Mouse (Mus musculus) spleen, adult 2 months (tissue): Measurements from ENCODE around the gene Slc2a6. TPM values are rescaled to one million over a fixed set of nuclear protein-coding genes. Genes with fewer than 3 reads are reported as not detected.

Experiments
- DNase-seq, 2 experiments: peaks; one replicate each; pipeline versions ENCODE4 v3.0.0 to v3.0.0-alpha.2; 2012 to 2021; ENCODE audit warnings: low spot score in 2 of 2, low read depth in 1 of 2
- H3K27ac ChIP-seq: fragments of 200-500 bp; 2 replicates; pipeline ENCODE4 v1.5.1; 2012; ENCODE audit warnings: low read length, inconsistent platforms; ENCODE audit not compliant: insufficient read depth
- H3K27me3 ChIP-seq: fragments of 200-500 bp; 2 replicates; pipeline ENCODE4 v1.6.1; 2012; ENCODE audit warnings: mild to moderate bottlenecking, moderate library complexity, low read length, inconsistent platforms; ENCODE audit not compliant: control insufficient read depth, insufficient read depth
- H3K36me3 ChIP-seq: fragments of 200-500 bp; 2 replicates; pipeline ENCODE4 v1.6.1; 2012; ENCODE audit warnings: mild to moderate bottlenecking, low read length, inconsistent platforms; ENCODE audit not compliant: control insufficient read depth, insufficient read depth
- H3K4me1 ChIP-seq: fragments of 200-500 bp; 2 replicates; pipeline ENCODE4 v1.6.1; 2011; ENCODE audit warnings: inconsistent platforms; ENCODE audit not compliant: control insufficient read depth, insufficient read depth, insufficient read length
- H3K4me3 ChIP-seq: fragments of 200-500 bp; 2 replicates; pipeline ENCODE4 v1.5.1; 2011; ENCODE audit warnings: mild to moderate bottlenecking, inconsistent platforms; ENCODE audit not compliant: insufficient read depth, insufficient read length; ENCODE audit errors: extremely low read depth
- CTCF ChIP-seq: fragments of 200-500 bp; IDR thresholded peaks from 2 replicates; pipeline ENCODE4 v1.5.1; 2011; ENCODE audit warnings: mild to moderate bottlenecking, inconsistent platforms; ENCODE audit not compliant: insufficient read depth, insufficient read length, insufficient replicate concordance; ENCODE audit errors: extremely low read depth
- POLR2A ChIP-seq: fragments of 200-500 bp; IDR thresholded peaks from 2 replicates; pipeline ENCODE4 v1.6.1; 2011; ENCODE audit warnings: low read depth, low read length, inconsistent platforms
- WGBS: fragments of 180-500 bp; shearing (Covaris S2); methylation state at CpG from one replicate; pipeline ENCODE4 v1.1.7; 2018; 5-methylcytosine and 5-hydroxymethylcytosine counted together
- polyA plus RNA-seq: library from polyadenylated mRNA; depleted of rRNA; stranded (reverse); fragments of >200 nt; gene quantifications from 2 replicates; pipeline ENCODE4 v1.2.3, GENCODE M21; 2012

The Slc2a6 gene
- polyA plus RNA-seq, 1 experiment, result 18.9 TPM

GRCm38 (mm10) chr2:27038596-27038995 is 10.8 kb upstream of the Slc2a6 start:
- Histone ChIP-seq H3K27me3 (no peaks in the 10 kb centered on the region), H3K4me1 (no peaks in the 10 kb centered on the region), H3K4me3 (no peak overlapping the region), H3K36me3 (no peaks in the 10 kb centered on the region), H3K27ac (no peak overlapping the region)
- peak; percentile 25 to 66 for DNase-seq
- 0% methylated on average over 3 of the region's 3 CpGs for WGBS
- peak; percentile 82; the same call in 1 of the 2 replicates for TF ChIP-seq CTCF
- TF ChIP-seq POLR2A, result no peak

- DNase-seq, result no peak
- TF ChIP-seq CTCF, result no peak
- no peak for TF ChIP-seq POLR2A
- Histone ChIP-seq H3K27ac (no peak overlapping the region), H3K27me3 (no peaks in the 10 kb centered on the region), H3K4me3 (no peak overlapping the region), H3K36me3 (no peaks in the 10 kb centered on the region), H3K4me1 (no peaks in the 10 kb centered on the region)
- WGBS, result 79% methylated on average over 4 of the region's 4 CpGs
Observed at GRCm38 (mm10) chr2:27037008-27037407, 9.2 kb upstream of the Slc2a6 start.

GRCm38 (mm10) chr2:27036003-27036402 is 8.2 kb upstream of the Slc2a6 start:
- H3K4me1 ChIP-seq, result no peaks in the 10 kb centered on the region
- no peak for TF ChIP-seq POLR2A
- TF ChIP-seq CTCF, result no peak
- WGBS, result 22% methylated on average over 3 of the region's 3 CpGs
- no peak overlapping the region for H3K27ac ChIP-seq
- H3K27me3 ChIP-seq, result no peaks in the 10 kb centered on the region
- H3K36me3 ChIP-seq, result no peaks in the 10 kb centered on the region
- H3K4me3 ChIP-seq, result no peak overlapping the region
- DNase-seq, result no peak

- no peaks in the 10 kb centered on the region for H3K27me3 ChIP-seq
- whole genome bisulfite sequencing, result 77% methylated on average over 2 of the region's 2 CpGs
- no peak for TF ChIP-seq POLR2A
Observed at GRCm38 (mm10) chr2:27032361-27032760, 4.6 kb upstream of the Slc2a6 start.

GRCm38 (mm10) chr2:27028437-27029015 is 728 bp upstream of the Slc2a6 start:
- WGBS, result 12% methylated on average over 4 of the region's 4 CpGs
- TF ChIP-seq CTCF (no peak), POLR2A (no peak)
- no peaks in the 10 kb centered on the region for H3K36me3 ChIP-seq
- H3K27ac ChIP-seq, result peak overlapping the region; percentile 84
- peak overlapping the region; percentile 55 for H3K4me3 ChIP-seq
- H3K4me1 ChIP-seq, result peaks cover 26% of the 10 kb centered on the region
- H3K27me3 ChIP-seq, result no peaks in the 10 kb centered on the region
- DNase-seq, result peak; percentile 27 to 39

More at GRCm38 (mm10) chr2:27032361-27032760, 4.6 kb upstream of the Slc2a6 start:
- Histone ChIP-seq H3K27ac (no peak overlapping the region), H3K4me1 (peaks cover 3% of the 10 kb centered on the region; the same call in 1 of the 2 replicates), H3K36me3 (no peaks in the 10 kb centered on the region), H3K4me3 (no peak overlapping the region)
- DNase-seq, result no peak

- Histone ChIP-seq H3K36me3 (no peaks in the 10 kb centered on the region), H3K4me1 (peaks cover 26% of the 10 kb centered on the region), H3K27me3 (no peaks in the 10 kb centered on the region), H3K27ac (peak overlapping the region; percentile 10; the same call in 1 of the 2 replicates), H3K4me3 (peak overlapping the region; percentile 51)
- no peak for TF ChIP-seq CTCF
- no peak for TF ChIP-seq POLR2A
- DNase-seq, result no peak
- 59% methylated on average over 10 of the region's 10 CpGs for WGBS
Observed at GRCm38 (mm10) chr2:27026857-27027617, 761 bp downstream of the Slc2a6 start.

GRCm38 (mm10) chr2:27026332-27026731 is 1.5 kb downstream of the Slc2a6 start:
- no peak overlapping the region; the same call in 1 of the 2 replicates for H3K27ac ChIP-seq
- H3K4me1 ChIP-seq, result peaks cover 26% of the 10 kb centered on the region
- 90% methylated on average over 3 of the region's 3 CpGs for WGBS
- no peak overlapping the region for H3K4me3 ChIP-seq
- TF ChIP-seq POLR2A (no peak), CTCF (no peak)
- H3K27me3 ChIP-seq, result no peaks in the 10 kb centered on the region
- DNase-seq, result no peak
- no peaks in the 10 kb centered on the region for H3K36me3 ChIP-seq
